Mouse (Mus musculus) right cerebral cortex, postnatal 25 days (tissue): ENCODE measurements around the gene Slbp.

Experiments used
- DNase-seq: peaks from one replicate; pipeline ENCODE4 v3.0.0; 2022

The Slbp gene

DNA sequence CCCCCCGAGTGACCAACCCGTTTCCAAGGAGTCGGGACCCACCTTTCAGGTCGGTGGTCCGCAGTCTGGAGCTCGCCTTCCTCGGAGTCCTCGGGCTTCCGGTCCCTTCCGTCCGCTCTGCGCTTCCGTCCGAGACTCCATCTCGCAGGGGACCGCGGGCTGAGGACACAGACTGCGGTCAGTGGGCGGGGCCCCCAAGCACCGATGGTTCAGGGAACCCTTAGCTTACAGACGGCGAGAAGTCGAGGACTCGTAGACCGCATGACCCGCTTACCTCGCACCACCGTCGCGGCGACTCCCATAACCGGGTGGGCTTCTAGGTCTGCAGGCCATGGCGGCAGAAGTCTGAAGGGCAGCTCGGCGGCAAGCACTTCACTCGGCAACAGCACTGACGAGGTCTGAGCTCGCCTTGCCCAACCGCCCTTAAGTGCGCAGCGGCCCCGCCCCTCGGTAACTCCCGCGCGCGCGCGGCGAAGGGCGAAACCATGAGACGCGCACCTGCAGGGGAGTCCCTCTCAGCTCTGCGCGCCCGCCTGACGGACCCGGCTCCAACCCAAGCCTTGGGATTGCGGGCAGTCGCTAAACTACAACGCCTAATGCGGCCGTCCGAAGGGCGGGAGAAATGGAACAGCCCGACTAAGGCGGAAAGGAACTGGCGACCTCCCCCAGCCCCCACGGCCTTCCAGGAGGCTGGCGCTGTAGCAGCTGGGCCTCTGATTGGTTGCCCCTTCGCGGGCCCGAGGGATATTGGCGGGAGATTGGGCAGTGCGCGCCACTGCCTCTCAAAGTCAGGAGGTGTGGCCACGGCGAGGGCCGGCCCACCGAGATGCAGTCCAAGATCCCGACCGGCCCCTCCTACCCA lies at the start of gene Slbp:
Gene Slbp, minus strand, starts transcription at position 654 of the 862 bp plus-strand sequence.
- DNase-seq = peak; percentile 98

DNA sequence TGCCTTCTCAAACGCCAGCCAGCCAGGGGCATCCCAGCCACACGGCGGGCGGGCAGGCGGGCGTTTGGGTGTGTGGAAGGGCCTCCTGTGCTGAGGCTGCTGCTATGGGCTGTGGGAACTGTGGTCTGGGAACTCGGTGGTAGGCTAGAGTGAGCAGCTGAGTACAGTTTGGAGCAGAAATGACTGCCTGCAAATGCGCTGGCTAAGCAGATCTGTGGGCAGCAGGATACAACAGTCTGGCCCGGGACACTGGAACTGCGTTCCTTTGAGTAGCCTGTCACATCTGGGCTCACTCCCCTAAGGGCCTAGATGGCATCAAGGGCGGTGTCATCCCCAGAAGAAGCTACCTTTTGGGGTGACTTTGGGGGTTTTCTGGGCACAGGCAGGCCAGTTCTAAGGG lies 49.5 kb upstream of the Slbp start:
- DNase-seq = no peak

DNA sequence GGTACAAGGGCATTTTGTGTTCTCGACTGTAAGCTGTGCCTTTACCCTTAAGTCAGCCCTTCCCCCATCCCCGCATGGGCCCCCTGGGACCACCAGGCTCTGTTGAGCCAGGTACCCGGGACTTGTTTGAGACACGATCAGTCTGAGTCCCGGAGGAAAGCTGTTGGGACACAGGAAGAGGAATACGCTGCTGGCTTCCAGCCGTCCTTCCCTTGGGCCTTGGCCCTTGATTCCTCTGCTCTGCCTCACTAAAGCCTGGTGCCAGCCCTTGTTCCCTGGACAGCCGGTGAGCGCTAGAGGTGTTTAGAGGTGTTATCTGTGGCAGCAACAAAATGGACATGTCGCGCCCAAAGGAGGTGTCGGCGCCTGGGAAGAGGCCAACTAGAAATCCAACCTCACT lies 47.6 kb upstream of the Slbp start:
- no peak for DNase-seq

DNA sequence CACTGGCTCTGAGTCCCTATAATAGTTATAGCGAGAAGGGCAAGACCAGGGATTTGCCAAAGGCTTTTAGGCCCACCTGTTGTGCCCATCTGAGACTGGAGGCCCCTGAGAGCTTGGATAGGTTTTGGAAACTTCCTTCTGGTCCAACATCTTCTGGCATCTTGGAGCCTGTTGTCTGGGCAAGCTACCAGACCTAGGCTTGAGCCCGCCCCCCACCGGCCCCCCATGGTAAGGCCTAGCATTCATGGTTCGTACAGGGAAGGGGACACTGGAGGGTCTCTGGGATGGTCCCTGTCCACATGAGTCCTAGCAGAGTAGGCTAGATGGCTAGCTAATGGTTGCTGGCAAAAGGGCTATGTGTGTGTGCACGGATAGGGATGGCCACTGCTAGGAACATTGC lies 46.3 kb upstream of the Slbp start:
- DNase-seq = no peak

DNA sequence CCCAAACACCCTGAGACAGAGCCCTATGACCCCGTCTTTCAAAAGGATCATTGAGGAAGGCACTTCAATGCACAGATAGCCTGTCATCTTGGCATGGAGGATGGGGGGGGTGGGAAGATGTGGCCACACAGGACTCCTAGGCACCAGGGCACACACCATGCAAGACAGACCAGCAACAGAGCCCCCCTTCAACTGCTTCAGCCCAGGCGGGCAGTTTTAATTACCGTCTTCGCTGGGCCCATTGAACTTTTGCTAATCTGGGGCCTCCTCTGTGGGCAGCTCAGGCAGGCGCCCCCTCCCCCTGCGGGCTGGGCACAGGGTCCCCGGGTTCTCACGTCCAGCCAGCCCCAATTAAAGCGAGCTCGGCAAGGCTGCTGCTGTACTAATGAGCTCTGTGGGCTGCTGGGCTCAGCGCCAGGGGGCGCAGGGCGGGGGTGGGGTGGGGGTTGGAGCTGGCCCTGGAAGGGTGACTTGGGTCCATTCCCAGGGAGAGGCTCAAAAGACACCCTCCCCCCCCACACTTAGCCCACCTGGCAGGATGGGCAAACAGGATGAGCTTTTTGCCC lies 45.7 kb upstream of the Slbp start:
- no peak for DNase-seq

DNA sequence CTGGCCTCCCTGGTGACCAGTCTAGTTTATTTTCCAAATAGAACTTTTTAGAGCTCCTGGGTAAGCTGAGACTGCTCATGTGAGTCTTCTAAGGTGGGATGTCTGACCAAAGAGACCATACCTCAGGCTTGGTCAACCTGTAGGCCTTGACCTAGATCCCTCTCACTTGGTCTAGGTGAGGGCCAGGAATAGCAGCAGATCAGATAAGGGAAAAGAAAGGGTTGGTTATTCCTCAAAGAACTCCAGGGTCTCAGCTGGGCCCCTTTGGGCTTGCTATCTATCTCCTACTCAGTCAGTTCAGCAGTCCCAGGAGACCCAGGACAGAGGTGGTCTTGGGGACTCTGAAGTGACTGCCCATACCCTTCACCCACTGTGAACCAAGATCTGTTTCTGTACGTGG lies 45.2 kb upstream of the Slbp start:
- DNase-seq = no peak

DNA sequence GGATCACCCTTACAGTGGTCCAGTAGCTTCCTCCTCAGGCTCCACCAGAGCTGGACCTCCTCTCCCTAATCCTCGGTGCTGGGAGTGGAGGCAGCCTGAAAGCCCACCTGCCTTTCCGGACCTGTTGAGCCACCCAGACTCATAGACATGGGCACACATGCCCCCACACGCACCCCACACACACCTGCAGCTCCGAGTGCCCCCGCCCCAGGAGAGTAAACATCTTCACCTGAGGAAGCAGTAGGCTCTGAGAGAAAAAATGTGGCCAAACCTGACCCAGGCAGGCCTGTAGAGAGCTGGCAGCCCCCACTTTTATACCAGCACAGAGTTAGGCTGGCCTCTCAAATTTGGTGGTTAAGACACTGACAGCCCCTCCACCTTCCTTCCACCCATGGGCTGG lies 44.1 kb upstream of the Slbp start:
- no peak for DNase-seq

DNA sequence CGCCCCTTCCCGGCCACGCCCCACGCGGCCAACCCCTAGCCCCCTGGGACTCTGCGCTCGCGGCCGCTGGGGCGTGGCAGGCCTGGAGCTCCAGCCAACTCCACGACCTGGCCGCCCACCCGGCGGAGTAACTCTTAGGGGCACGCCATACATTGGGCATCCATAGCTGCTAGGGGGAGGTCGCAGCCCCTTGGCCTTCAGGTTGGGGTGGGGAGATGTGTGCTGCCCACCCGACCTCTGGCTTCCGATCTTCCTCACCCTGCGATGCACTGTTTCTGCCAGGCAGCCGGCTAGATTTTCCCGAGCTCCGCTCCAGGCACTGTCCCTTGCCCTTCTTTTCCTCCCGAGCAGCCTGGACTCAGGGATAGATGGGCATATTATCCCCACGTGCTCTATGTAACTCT lies 43.3 kb upstream of the Slbp start:
- DNase-seq = no peak

DNA sequence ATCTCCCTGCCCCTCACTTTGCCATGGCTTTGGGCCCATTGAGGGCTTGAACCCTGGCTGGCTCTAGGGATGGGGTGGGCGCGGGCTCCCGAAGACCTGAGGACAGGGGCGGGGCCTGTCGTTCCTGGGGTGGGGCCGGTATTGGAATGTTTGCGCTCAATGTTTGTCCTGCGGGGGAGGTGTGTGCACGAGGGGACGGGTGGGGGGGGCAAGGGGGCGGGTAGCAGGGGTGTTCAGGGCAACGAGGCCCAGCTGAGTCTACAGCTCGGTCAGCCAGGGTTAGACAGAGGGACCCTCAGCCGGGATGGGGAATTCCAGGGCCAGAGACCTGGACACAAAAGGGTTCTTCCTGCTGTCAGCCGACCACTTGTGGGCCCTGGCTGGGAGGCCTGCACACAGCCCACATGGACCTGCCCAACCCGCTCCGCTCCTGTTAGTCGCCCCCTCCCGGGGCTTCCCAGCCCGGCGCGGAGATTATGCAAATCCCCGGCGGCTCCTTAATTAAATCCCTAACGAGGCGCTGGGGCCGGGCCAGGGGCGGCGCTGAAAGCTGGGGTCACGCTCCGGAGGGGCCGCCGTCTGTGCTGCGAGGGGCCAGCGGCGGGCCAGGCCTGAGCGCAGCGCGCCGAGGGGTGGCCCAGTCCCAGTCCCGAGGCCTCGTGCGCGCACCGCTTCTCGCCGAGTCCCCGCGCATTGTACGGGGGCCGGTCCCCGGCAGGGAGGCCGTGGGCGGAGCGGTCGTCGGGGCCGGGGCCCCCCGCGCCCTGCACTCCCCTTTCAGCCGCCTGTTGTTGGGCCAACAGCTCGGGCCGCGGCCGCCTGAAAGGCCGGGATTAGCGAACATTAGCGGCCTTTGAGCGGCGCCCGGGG lies 42.7 kb upstream of the Slbp start:
- peak; percentile 62 for DNase-seq

DNA sequence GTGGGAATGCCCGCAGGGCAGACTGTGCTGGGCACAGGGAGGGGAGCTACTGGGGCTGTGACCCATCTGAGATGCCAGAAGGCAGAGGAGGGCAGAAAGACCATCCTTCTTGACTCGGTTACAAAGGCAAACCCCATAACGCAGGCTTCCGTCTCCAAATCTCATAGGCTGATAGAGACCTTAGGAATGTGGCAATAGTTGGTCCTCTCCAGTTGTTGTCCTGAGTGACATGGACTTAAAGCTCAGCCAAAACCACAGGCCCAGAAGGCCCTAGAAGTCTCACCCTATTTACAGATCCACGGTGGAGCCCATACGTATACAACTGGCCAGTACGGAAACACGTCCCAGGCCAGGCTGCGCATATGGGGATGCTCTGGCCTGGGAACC lies 42.1 kb upstream of the Slbp start:
- no peak for DNase-seq

DNA sequence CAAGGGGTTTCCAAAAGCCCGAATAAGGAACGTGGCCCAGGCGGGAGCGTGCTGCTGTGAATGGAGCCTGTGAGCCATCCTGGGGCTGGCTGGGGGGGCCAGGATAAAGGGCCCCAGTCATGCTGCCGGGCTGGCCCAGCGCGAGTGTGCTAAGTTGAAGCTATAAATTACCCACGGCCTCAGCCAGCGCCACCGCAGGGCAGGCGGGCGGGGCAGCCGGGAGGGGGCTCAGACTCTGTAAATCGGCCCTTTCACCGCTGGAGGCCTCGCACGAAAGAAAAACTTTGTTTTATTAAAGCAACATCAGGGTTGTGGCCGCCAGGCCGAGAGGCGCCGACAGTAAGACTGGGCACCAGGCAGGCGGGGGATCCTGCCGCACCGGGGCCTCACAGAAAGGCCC lies 40.0 kb upstream of the Slbp start:
- DNase-seq = no peak

DNA sequence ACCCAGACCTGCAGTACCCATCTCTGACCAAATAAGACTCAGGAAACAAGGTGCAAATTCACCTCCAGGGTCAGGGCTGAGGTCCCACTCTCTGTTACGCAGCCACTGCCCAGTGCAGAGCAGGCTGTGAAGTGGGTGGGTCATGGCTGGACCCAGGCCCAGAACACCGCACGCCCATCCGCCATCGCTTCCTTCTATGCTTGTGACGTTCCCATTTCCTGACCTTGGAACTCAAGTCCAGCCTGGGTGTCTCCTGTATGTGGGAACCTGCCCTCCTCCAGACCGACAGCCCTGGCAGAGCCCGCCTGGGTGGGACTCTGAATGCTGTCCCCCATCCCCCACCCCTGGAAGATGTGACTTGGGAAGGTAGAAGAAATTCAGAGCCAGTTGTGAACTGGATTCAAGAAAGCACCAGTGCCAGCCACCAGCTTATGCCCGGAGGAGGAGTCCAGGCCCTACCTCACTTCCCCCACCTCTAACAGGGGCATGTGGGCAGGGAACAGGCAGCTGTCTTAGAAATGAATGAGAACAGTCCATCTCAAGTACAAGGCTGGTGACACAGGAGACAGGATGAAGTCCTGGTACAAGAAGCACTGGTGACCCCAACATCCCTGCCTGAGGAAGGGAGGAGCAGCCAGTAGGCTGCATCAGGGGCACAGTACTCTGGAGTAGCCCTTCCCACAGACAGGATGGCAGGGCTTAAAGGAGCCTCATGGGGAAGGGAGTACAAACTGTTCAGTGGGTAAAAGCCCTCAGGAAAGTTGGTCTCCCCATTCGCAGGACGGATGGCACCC lies 37.7 kb upstream of the Slbp start:
- no peak for DNase-seq

DNA sequence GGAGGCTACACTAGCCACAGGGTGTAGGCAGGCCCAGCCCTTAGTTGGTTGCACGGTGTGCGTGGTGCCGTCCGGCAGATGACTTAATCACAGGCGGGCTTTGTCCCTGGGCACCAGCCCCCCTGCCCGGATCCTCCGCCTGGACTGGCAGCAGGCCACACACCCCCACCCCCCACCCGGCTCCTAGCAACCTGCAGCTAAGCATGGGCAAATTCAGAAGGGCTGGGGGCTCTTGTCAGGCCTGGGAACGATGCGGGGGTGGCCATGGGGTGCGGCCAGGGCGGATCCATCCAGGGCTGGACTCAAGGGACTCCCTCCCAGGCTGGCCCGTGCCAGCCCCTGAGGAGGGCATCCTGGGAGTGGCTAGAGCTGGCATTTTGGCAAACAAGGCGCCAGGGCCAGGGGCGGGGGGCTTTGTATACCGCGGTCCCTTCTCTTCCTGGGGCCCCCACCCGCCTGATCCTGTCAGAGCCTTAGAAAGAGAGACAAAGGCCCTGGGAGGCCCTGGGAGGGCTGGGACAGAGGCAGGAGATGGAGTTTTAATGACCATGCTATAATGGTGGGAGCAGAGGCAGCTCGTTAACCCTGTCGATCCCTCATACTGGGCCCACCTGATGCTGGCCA lies 37.0 kb upstream of the Slbp start:
- DNase-seq = no peak

DNA sequence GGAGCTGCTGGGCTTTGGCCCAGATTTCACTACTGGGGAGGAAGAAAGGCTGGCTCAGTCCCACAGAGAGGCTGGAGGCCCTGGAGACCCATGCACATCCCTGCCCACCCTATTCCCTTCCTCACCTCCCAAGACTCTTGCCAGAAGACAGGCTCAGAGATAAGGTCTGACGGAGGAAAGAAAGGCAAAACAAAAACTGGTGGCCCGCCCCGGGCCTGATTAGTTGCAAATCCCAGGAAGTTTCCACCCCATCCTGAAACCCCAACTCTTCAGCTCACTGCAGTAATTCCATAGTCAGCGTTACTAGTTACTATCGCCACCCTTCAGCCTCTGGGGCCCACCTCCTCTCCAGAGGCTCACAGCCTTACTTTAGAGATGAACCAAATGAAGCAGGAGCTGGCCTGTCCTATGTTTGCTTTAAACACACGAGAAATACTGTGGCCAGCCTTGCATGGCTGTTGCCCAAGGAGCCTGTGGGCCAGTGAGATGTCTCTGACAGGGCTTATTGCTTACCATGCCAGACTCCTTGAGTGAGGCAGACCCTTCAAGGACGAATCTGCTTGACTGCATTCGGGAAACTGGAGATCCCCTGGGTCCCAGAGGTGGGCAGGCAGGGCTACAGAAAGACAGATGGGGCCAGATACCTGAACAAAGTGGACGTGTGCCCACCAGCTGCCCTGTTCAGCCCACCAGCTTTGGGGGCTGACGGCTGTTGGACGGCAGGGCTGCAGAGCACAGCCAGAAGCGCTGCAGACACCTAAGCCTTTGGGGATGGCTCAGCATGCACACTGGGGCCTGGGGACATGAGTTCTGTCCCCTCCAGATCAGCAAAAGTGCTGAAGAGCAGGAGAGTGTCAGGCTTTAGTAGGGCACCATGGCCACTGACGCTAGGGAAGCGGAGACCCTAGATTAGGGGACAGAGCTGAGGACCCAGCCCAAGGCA lies 36.2 kb upstream of the Slbp start:
- no peak for DNase-seq

DNA sequence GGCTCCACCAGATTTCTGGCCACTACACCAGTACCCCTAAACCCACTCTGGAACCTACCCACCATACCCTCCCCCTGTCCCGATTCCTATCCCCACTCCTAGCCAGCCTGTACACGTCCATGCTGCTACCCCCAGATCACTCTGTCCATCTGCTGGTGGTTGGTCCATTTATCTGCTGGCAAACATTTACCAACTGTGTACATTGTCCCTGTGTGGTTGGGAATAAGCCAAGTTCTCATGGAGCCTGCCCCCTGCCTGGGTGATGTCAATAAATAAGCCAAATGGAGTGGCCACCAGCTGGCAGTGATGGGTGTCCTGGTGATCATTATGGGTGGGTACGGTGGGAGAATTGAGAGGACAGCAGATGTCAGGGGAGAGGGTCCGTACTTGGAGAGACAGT lies 34.8 kb upstream of the Slbp start:
- no peak for DNase-seq

DNA sequence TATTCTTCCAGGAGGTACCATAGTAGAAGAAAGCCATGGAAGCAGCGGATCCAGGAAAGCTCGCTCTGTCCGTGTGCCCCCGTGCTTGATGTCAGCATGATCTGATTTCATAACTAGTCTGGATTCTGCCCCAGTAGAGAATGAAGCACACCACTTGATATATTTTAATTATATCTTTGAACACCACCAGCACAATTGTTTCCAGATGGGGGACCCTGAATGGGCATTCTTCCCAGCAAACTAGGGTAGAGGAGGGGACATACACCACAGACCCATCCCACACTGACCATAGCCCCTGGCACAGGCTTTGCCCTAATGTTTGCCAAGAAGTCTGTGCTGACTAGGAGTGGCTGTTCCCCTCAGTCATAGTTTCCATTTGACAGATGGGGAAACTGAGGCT lies 32.6 kb upstream of the Slbp start:
- DNase-seq = no peak

DNA sequence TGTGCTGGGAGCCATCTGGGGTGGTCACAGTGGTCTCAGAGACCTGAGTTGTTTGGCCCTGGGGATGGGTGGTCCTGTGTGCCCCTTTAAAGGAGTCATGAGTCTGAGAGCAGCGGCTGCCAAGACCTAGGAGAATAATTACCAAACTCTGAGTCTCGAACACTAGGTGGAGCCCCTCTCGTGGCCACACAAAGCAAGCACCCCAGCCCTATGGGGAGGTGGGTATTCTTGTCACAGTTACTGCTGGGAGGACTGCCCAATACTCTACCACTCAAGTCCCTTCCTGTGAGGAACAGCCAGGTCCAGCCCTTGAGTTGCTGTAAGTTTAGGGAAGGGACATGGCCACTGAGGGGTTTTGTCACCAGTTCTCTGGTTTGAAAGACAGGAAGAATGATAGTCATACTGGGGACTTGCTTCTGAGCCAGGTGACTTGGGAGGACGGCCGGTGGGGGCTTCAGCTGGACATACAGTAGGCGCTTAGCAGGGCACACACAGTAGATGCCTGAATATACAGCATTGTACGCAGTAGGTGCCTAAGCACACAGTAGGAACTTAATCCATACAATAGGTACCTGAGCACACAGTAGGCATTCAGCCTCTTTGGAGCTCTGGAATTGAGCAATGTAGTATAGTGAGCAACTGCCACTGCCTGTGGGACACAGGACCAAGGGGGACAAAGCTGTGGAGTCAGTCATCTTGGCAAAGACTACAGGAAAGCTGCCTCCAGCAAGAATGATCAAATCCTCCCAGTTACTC lies 31.7 kb upstream of the Slbp start:
- DNase-seq = no peak

DNA sequence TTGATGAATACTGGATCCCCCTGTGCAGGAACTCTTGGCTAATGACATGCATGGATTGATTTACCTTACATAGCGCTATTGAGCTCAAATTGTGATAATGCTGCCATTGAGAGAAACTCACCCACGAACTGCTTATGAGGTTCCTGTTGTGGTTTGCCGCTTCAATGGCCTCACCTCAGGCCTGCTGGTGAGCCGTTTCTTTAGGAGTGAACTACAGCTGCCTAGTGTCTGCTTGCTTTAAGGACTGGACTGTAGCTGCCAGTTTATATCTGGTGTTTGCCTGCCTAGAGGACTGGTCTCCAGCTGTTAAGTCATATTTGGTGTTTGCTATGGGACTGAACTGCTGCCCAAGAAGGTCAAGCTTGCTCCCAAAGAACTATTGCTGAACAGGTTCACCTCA lies 30.6 kb upstream of the Slbp start:
- DNase-seq = no peak

DNA sequence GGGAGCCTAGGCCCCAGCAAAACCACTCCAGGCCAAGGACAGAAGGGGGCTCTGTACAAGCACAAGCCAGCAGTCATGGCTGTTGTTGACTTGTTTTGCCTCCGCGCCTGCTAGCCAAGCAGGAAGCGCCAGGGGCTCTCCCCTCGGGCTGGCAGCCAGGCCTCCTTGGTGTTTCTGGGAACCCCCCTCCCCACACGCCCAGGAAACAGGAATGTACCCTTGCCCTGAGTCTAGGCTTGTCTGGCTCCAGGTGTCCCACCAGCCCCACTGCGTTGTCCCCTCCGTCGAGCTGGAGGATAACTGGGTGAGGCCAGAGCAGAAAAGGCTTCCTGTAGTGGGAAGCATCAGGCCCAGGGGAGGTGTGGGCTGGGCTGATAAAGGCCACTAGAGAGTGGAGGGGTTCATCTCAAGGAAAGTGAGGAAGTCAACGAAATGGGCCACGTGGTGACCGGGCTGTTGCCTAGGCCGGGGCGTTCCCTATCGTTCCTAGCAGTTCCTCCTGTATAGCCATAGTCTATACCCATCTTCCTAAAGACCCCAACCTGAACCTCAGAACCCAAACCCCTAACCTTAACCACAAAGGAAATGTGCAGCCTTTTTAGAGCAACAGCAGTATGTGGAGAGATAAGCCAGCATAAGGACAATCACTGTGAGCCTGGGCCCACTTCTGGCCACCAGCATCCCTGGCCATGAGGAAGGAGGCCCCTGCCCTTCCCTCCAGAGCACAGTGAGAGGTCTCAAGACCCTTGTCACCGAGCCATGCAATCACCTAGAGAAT lies 29.4 kb upstream of the Slbp start:
- DNase-seq = no peak

DNA sequence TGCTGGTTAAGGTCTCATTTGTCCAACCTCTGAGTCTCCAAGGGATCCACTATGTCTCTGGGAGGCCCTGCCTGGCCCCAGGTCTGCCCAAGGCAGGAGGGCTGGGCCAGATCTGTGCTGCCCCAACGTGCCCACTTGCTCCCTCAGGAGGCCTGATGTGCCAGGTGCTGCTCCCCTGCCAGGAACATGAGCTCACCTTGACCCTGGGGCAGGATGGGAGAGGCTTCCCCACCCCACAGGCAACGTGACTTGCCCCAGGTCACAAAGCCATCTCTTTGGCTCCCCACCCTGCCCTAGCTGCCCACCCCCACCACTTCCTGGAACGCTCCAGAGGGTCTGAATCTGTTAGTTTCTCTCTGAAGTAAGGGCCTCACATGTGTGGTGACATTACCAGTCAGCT lies 28.7 kb upstream of the Slbp start:
- DNase-seq = no peak
